Mouse (Mus musculus) brain, embryonic 18.5 days (tissue): ENCODE data around the gene Prss1.
"Not testable (repeated sequence)": the region's sequence is repeated elsewhere in the genome, so short reads cannot be mapped to it uniquely, and the experiment has no call there.

Source experiments
- DNase-seq: peaks from one replicate; pipeline ENCODE4 v3.0.0-alpha.2; 2012; ENCODE audit warnings: low read depth, low spot score

The Prss1 gene

GRCm38 (mm10) chr6:41458632-41459031 is at the start of gene Prss1:
TSS of gene Prss1 (plus strand) at chr6:41458932.
- DNase-seq: not testable (repeated sequence)

- not testable (repeated sequence) for DNase-seq
Observed at GRCm38 (mm10) chr6:41442261-41442660, 16.5 kb upstream of the Prss1 start.

- DNase-seq: not testable (repeated sequence)
Observed at GRCm38 (mm10) chr6:41446045-41446444, 12.7 kb upstream of the Prss1 start, which contains the start of gene Gm10334. TSS of gene Gm10334 (minus strand) at chr6:41446145.

- DNase-seq: no peak
Observed at GRCm38 (mm10) chr6:41499374-41499773, 40.6 kb downstream of the Prss1 start.

- no peak for DNase-seq
Observed at GRCm38 (mm10) chr6:41504915-41505314, 46.2 kb downstream of the Prss1 start.

- DNase-seq: no peak
Observed at GRCm38 (mm10) chr6:41505323-41505722, 46.6 kb downstream of the Prss1 start.
